Mouse (Mus musculus): Measurements from ENCODE around the gene Olfr1076. TPM values are rescaled to one million over a fixed set of nuclear protein-coding genes. Genes with fewer than 3 reads are reported as not detected.
"Not testable (repeated sequence)": the region's sequence is repeated elsewhere in the genome, so short reads cannot be mapped to it uniquely, and the experiment has no call there.

Olfr1076 gene
- polyA plus RNA-seq (2012), result not detected in 2 replicates

GRCm38 (mm10) chr2:86508161-86508560, at the start of gene Olfr1076:
Gene Olfr1076 (plus strand): TSS chr2:86508461.
- no peak for TF ChIP-seq TAL1 (IDR thresholded peaks at IDR 0.05; ENCODE audit: low read length)
- no peak for TF ChIP-seq GATA1 (IDR thresholded peaks at IDR 0.05; ENCODE audit: low read length)

DNA sequence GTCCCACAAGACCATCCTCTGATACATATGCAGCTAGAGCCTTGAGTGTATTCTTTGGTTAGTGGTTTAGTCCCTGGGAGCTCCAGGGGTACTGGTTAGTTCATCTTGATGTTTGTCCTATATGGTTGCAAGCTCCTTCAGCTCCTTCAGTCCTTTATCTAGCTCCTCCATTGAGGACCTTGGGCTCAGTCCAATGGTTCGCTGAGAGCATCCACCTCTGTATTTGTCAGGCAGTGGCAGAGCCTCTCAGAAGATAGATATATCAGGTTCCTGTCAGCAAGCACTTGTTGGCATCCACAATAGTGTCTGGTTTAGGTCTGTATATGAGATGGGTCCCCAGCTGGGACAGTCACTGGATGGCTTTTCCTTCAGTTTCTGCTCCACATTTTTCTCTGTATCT, 47.8 kb upstream of the Olfr1076 start:
- Histone ChIP-seq H3K4me3 (replicated peaks) (no peak overlapping the region), H3K9me3 (ENCODE audit: control insufficient read depth, low read length) (no peaks in the 10 kb centered on the region), H3K27me3 (ENCODE audit: control insufficient read depth) (no peaks in the 10 kb centered on the region), H3K36me3 (ENCODE audit: control insufficient read depth) (no peaks in the 10 kb centered on the region), H3K4me1 (ENCODE audit: control insufficient read depth) (no peaks in the 10 kb centered on the region)
- TF ChIP-seq TAL1 (IDR thresholded peaks at IDR 0.05; ENCODE audit: low read length) (no peak), GATA1 (IDR thresholded peaks at IDR 0.05; ENCODE audit: low read length) (no peak)

More at GRCm38 (mm10) chr2:86508161-86508560, at the start of gene Olfr1076:
- Histone ChIP-seq H3K4me1 (ENCODE audit: control insufficient read depth) (no peaks in the 10 kb centered on the region), H3K36me3 (ENCODE audit: control insufficient read depth) (no peaks in the 10 kb centered on the region), H3K4me3 (replicated peaks) (no peak within 1 kb of the TSS), H3K9me3 (ENCODE audit: control insufficient read depth, low read length) (no peaks in the 10 kb centered on the region), H3K27me3 (ENCODE audit: control insufficient read depth) (no peaks in the 10 kb centered on the region)

- no peaks in the 10 kb centered on the region for H3K36me3 ChIP-seq (ENCODE audit: control insufficient read depth)
- no peaks in the 10 kb centered on the region for H3K9me3 ChIP-seq (ENCODE audit: control insufficient read depth, low read length)
- TF ChIP-seq GATA1 (IDR thresholded peaks at IDR 0.05; ENCODE audit: low read length), result no peak
- TF ChIP-seq TAL1 (IDR thresholded peaks at IDR 0.05; ENCODE audit: low read length), result no peak
- no peaks in the 10 kb centered on the region for H3K4me1 ChIP-seq (ENCODE audit: control insufficient read depth)
- H3K4me3 ChIP-seq (replicated peaks), result no peak overlapping the region
- no peaks in the 10 kb centered on the region for H3K27me3 ChIP-seq (ENCODE audit: control insufficient read depth)
Measured at GRCm38 (mm10) chr2:86464442-86465109, 43.7 kb upstream of the Olfr1076 start.

DNA sequence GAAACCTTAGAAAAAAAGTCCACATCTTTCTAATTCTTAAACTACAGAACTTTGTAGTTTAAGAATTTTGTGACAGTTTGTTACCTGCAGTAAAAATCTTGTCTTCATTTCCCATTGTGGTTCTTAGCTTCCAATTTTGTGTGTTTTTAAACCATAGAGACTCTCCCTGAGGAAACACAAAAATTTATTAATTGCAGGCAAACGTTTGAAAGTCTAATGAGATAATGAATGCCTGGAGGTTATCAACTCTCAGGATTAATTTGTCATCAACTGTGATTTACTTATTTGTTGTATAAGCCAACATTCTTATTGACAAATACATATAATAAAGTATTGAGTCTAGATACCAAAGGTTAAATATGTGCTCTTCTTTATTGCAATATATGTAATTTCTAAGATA, 21.0 kb upstream of the Olfr1076 start, which contains the start of gene Olfr228:
Gene Olfr228 (minus strand): TSS at position 101 of the 400 bp plus-strand sequence.
- Histone ChIP-seq H3K4me1 (ENCODE audit: control insufficient read depth) (no peaks in the 10 kb centered on the region), H3K27me3 (ENCODE audit: control insufficient read depth) (no peaks in the 10 kb centered on the region), H3K4me3 (replicated peaks) (no peak within 1 kb of the TSS), H3K9me3 (ENCODE audit: control insufficient read depth, low read length) (no peaks in the 10 kb centered on the region), H3K36me3 (ENCODE audit: control insufficient read depth) (no peaks in the 10 kb centered on the region)
- TF ChIP-seq TAL1 (IDR thresholded peaks at IDR 0.05; ENCODE audit: low read length) (no peak), GATA1 (IDR thresholded peaks at IDR 0.05; ENCODE audit: low read length) (no peak)

GRCm38 (mm10) chr2:86530991-86531390, 22.7 kb downstream of the Olfr1076 start:
- TF ChIP-seq TAL1 (IDR thresholded peaks at IDR 0.05; ENCODE audit: low read length) (no peak), GATA1 (IDR thresholded peaks at IDR 0.05; ENCODE audit: low read length) (no peak)
- Histone ChIP-seq H3K36me3 (ENCODE audit: control insufficient read depth) (no peaks in the 10 kb centered on the region), H3K4me3 (replicated peaks) (no peak overlapping the region), H3K4me1 (ENCODE audit: control insufficient read depth) (no peaks in the 10 kb centered on the region), H3K9me3 (ENCODE audit: control insufficient read depth, low read length) (peaks cover 5% of the 10 kb centered on the region; the same call in 1 of the 2 replicates), H3K27me3 (ENCODE audit: control insufficient read depth) (no peaks in the 10 kb centered on the region)

DNA sequence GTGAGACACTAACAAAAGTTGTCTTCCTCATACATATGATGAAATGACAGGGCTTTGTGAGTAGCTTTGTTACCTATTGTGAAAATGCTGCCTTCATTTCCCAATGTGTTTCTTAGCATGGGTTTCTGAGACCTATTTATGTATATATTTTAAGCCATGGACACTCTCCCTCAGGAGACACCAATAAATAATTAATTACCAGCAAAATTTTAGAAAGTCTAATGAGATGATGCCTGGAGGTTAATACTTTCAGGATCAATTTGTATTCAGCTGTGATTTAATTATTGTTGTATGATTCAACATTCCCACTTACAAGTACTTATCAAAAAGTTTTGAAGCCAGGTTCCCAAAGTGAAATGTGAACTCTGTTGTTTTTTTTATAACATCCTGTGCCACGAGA, 34.1 kb downstream of the Olfr1076 start, which contains the start of gene Olfr1079:
Gene Olfr1079 (minus strand): TSS at position 101 of the 400 bp plus-strand sequence.
- no peak within 1 kb of the TSS for H3K4me3 ChIP-seq (replicated peaks)
- TF ChIP-seq GATA1 (IDR thresholded peaks at IDR 0.05; ENCODE audit: low read length) (no peak), TAL1 (IDR thresholded peaks at IDR 0.05; ENCODE audit: low read length) (no peak)
- no peaks in the 10 kb centered on the region for H3K36me3 ChIP-seq (ENCODE audit: control insufficient read depth)
- H3K9me3 ChIP-seq (ENCODE audit: control insufficient read depth, low read length), result no peaks in the 10 kb centered on the region
- no peaks in the 10 kb centered on the region for H3K27me3 ChIP-seq (ENCODE audit: control insufficient read depth)
- H3K4me1 ChIP-seq (ENCODE audit: control insufficient read depth), result no peaks in the 10 kb centered on the region

DNA sequence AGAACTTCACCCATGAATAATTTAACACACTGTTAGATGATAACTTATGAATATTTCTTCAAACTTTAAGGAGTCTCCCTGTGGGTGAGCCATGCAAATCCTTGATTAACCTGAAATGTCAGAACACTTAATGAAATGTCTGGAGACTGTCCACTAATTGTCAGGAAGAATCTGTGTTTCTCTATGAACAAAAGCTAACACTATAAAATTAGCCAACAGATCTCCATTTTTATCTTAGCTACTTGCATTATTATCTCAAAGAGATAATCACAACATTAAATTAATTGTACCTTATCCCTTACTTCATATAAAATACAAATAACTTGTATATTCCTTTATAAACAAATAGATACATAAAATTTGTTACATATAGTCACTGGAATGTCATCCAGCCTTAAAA, 49.9 kb downstream of the Olfr1076 start, which contains the start of gene Olfr1080:
Gene Olfr1080 (minus strand): TSS at position 101 of the 400 bp plus-strand sequence.
- H3K4me1 ChIP-seq (ENCODE audit: control insufficient read depth); H3K27me3 ChIP-seq (ENCODE audit: control insufficient read depth); H3K36me3 ChIP-seq (ENCODE audit: control insufficient read depth): not testable (repeated sequence)

More for the DNA sequence above, 49.9 kb downstream of the Olfr1076 start, which contains the start of gene Olfr1080:
- not testable (repeated sequence) for H3K4me3 ChIP-seq (replicated peaks); H3K9me3 ChIP-seq (ENCODE audit: control insufficient read depth, low read length)

Other genes with a start within 250 kb of the Olfr1076 start
- gene Olfr1051, start 229.4 kb upstream of the Olfr1076 start, polyA plus RNA-seq (2012), result not detected in 2 replicates
- not detected in 2 replicates for gene Olfr1052, start 216.0 kb upstream of the Olfr1076 start, polyA plus RNA-seq (2012)
- gene Olfr1053, start 193.2 kb upstream of the Olfr1076 start, polyA plus RNA-seq (2012), result not detected in 2 replicates
- not detected in 2 replicates for gene Olfr1054, start 173.0 kb upstream of the Olfr1076 start, polyA plus RNA-seq (2012)
- gene Olfr1055, start 158.2 kb upstream of the Olfr1076 start, polyA plus RNA-seq (2012), result not detected in 2 replicates
- gene Olfr1056, start 146.0 kb upstream of the Olfr1076 start, polyA plus RNA-seq (2012), result not detected in 2 replicates
- gene Olfr1057, start 130.1 kb upstream of the Olfr1076 start, polyA plus RNA-seq (2012), result not detected in 2 replicates
- gene Olfr1058, start 119.9 kb upstream of the Olfr1076 start, polyA plus RNA-seq (2012), result not detected in 2 replicates
- gene Olfr1061, start 94.4 kb upstream of the Olfr1076 start, polyA plus RNA-seq (2012), result 0.04 TPM in 1 of 2 replicates, not detected in the other
- not detected in 2 replicates for gene Olfr1062, start 81.7 kb upstream of the Olfr1076 start, polyA plus RNA-seq (2012)
- not detected in 2 replicates for gene Olfr1065, start 57.9 kb upstream of the Olfr1076 start, polyA plus RNA-seq (2012)
- gene Olfr1066, start 52.2 kb upstream of the Olfr1076 start, polyA plus RNA-seq (2012), result not detected in 2 replicates
- not detected in 2 replicates for gene Olfr228, start 21.1 kb upstream of the Olfr1076 start, polyA plus RNA-seq (2012)
- not detected in 2 replicates for gene Olfr1079, start 34.0 kb downstream of the Olfr1076 start, polyA plus RNA-seq (2012)
- gene Olfr1080, start 49.8 kb downstream of the Olfr1076 start, polyA plus RNA-seq (2012), result not detected in 2 replicates
- not detected in 2 replicates for gene Olfr1082, start 90.5 kb downstream of the Olfr1076 start, polyA plus RNA-seq (2012)
- gene Olfr1084, start 131.3 kb downstream of the Olfr1076 start, polyA plus RNA-seq (2012), result not detected in 2 replicates
- not detected in 2 replicates for gene Olfr1085, start 153.6 kb downstream of the Olfr1076 start, polyA plus RNA-seq (2012)
- gene Olfr1086, start 171.6 kb downstream of the Olfr1076 start, polyA plus RNA-seq (2012), result not detected in 2 replicates
- not detected in 2 replicates for gene Olfr1087, start 189.9 kb downstream of the Olfr1076 start, polyA plus RNA-seq (2012)
- gene Olfr1089, start 225.2 kb downstream of the Olfr1076 start, polyA plus RNA-seq (2012), result not detected in 2 replicates

Data from erythroblast, embryonic 14.5 days (primary cell).